Comparison of ENCODE assay signal across 8 mouse cellular contexts in genomic region chr13:109776116-109776515, GRCm38 (mm10).
DNase-seq lines count a peak whose midpoint lies in the region; ATAC-seq lines count a peak whose summit lies in the region.

No protein-coding gene starts in this region.

- intact Hi-C loops in left cerebral cortex, postnatal 14 days (cut with DNase I) = loop anchor here (5.0 kb wide), 3 partner anchors 46 to 246 kb away; no protein-coding TSS in a partner anchor

- H3K4me1 ChIP-seq in intestine, embryonic 14.5 days (replicated peaks; ENCODE audit: control insufficient read depth, insufficient read depth, low read length) = no peaks in the 10 kb centered on the region

- no peak overlapping the region for H3K9ac ChIP-seq in intestine, embryonic 14.5 days (ENCODE audit: low read length)

- H3K27ac ChIP-seq in intestine, embryonic 14.5 days (ENCODE audit: low read depth) = no peak overlapping the region

- 0 out of 2 replicates have a peak overlapping the region, but pooled peaks have one; percentile 13 for H3K4me3 ChIP-seq in intestine, embryonic 14.5 days (ENCODE audit: low read depth, low read length)

- H3K9me3 ChIP-seq in intestine, embryonic 14.5 days (ENCODE audit: control insufficient read depth, low read length) = no peaks in the 10 kb centered on the region

- no peaks in the 10 kb centered on the region for H3K27me3 ChIP-seq in intestine, embryonic 14.5 days (replicated peaks; ENCODE audit: control insufficient read depth, insufficient read depth, low read length)

- peak; percentile 90 to 96 for DNase-seq in adrenal gland, adult (ENCODE audit: inconsistent age in 2 of 2, low spot score in 1 of 2)
- DNase-seq in embryo, embryonic 11 days = peak; percentile 92
- DNase-seq in gastrocnemius, postnatal 25 days = peak; percentile 84
- DNase-seq in intestine, embryonic 14.5 days (ENCODE audit: low spot score) = peak; percentile 98
- DNase-seq in left cerebral cortex, postnatal 14 days (ENCODE audit: low spot score in 2 of 2) = peak; percentile 89 to 92
- peak; percentile 94 for DNase-seq in mesoderm, embryonic 11.5 days (ENCODE audit: low read depth, low spot score)
- DNase-seq in right cerebral cortex, postnatal 36 days (ENCODE audit: low spot score in 2 of 2) = peak; percentile 80 to 82
- DNase-seq in yolk sac, embryonic 10.5 days (ENCODE audit: low spot score) = peak; percentile 80

- 0 out of 2 replicates have a peak, but pooled peaks cover 3% of the 10 kb centered on the region for H3K36me3 ChIP-seq in intestine, embryonic 14.5 days (ENCODE audit: control insufficient read depth, insufficient read depth, low read length)

- 4% methylated on average over 11 of the region's 11 CpGs for WGBS in intestine, embryonic 14.5 days

- peak overlapping the region; percentile 45 for H3K4me2 ChIP-seq in intestine, embryonic 14.5 days (ENCODE audit: low read length)

- ATAC-seq in intestine, embryonic 14.5 days (replicated peaks; ENCODE audit: low FRiP score, low TSS enrichment, low read depth) = peak; percentile 87
